Mouse (Mus musculus): ENCODE measurements around the gene Daam1.

DNA sequence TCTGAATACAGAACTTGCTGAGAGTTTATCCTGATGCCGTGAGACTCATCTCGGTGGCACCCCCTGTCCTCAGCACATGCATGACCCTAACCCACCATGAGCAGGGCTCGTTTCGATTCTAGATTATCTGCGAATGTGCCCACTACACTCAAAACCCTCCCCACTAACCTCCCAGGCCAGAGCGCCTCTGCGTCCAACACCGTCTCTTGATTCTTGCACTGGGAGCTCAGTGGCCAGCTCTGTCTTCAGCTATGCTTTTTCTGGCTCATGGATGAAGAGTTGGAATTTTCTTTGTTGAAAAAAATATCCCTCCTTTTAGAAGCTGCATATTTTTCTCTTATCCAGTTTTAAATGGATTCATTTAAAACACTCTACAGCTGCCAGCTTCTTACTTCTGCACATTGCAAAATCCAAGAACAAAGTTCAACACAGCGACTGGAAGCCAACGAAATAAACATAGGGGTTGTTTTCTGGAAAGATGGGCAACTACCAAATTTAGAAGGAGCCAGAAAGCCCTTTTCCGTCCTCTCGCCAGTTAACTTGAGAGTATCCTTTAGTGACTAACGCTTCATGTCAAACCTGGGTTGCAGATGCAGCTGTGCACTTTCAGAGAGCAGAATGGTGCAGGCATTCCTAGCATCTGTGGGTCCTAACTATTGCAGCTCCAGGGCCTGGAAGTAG is 74.9 kb downstream of the Daam1 start:
- TF ChIP-seq POLR2A (IDR thresholded peaks at IDR 0.05; ENCODE audit: borderline replicate concordance, control insufficient read depth, low read depth, low read length): no peak
- no peak for TF ChIP-seq CTCF (IDR thresholded peaks at IDR 0.05; ENCODE audit: control insufficient read depth, insufficient read depth, low read length)

Data from bone marrow, adult 2 months (tissue).